Mouse (Mus musculus) retina, adult 2 months (tissue): ENCODE results near the gene Fkbp8.
A peak's percentile ranks its signal among the peaks of the same experiment; 100 is the strongest.
"Not testable (repeated sequence)": the region's sequence is repeated elsewhere in the genome, so short reads cannot be mapped to it uniquely, and the experiment has no call there.

ENCODE experiments used
- DNase-seq: peaks from one replicate; pipeline ENCODE4 v3.0.0-alpha.2; 2012; ENCODE audit warnings: low read depth, low spot score

Gene Fkbp8

GRCm38 (mm10) chr8:70501820-70502529, 25.5 kb upstream of the Fkbp8 start:
- no peak for DNase-seq

- DNase-seq, result no peak
These were observed 25.0 kb upstream of the Fkbp8 start for GRCm38 (mm10) chr8:70502540-70502939.

- DNase-seq, result no peak
These were observed 24.3 kb upstream of the Fkbp8 start for GRCm38 (mm10) chr8:70503062-70503750.

- no peak for DNase-seq
These were observed 23.2 kb upstream of the Fkbp8 start for GRCm38 (mm10) chr8:70504291-70504716.

- DNase-seq, result no peak
These were observed 22.7 kb upstream of the Fkbp8 start for GRCm38 (mm10) chr8:70504851-70505250.

GRCm38 (mm10) chr8:70505698-70506327, 21.7 kb upstream of the Fkbp8 start:
- no peak for DNase-seq

- peak; percentile 76 for DNase-seq
These were observed 21.0 kb upstream of the Fkbp8 start, which contains the start of gene Rex1bd for GRCm38 (mm10) chr8:70506328-70507026. Gene Rex1bd (minus strand): TSS chr8:70506752.

- no peak for DNase-seq
These were observed 20.5 kb upstream of the Fkbp8 start for GRCm38 (mm10) chr8:70507027-70507393.

GRCm38 (mm10) chr8:70509281-70509952, 18.1 kb upstream of the Fkbp8 start:
- DNase-seq, result no peak

- peak; percentile 94 for DNase-seq
These were observed 17.2 kb upstream of the Fkbp8 start, which contains the start of gene Uba52 for GRCm38 (mm10) chr8:70510228-70510915. Gene Uba52 (minus strand): TSS chr8:70510801.

GRCm38 (mm10) chr8:70511174-70511573, 16.4 kb upstream of the Fkbp8 start:
- DNase-seq, result not testable (repeated sequence)

GRCm38 (mm10) chr8:70511770-70512169, 15.8 kb upstream of the Fkbp8 start:
- DNase-seq, result no peak

GRCm38 (mm10) chr8:70512253-70512903, 15.1 kb upstream of the Fkbp8 start:
- no peak for DNase-seq

GRCm38 (mm10) chr8:70513441-70513840, 14.1 kb upstream of the Fkbp8 start:
- DNase-seq, result no peak

GRCm38 (mm10) chr8:70517940-70518643, 9.4 kb upstream of the Fkbp8 start:
- DNase-seq, result no peak

GRCm38 (mm10) chr8:70519043-70519442, 8.5 kb upstream of the Fkbp8 start:
- no peak for DNase-seq

GRCm38 (mm10) chr8:70519606-70520005, 7.9 kb upstream of the Fkbp8 start:
- no peak for DNase-seq

GRCm38 (mm10) chr8:70522592-70523403, 4.7 kb upstream of the Fkbp8 start:
- peak; percentile 92 for DNase-seq

- DNase-seq, result no peak
These were observed 413 bp upstream of the Fkbp8 start for GRCm38 (mm10) chr8:70527111-70527511.
